Mouse (Mus musculus) monocyte, adult 59 days (primary cell): ENCODE data around the gene Chd9. TPM values are rescaled to one million over a fixed set of nuclear protein-coding genes. Genes with fewer than 3 reads are reported as not detected.

ENCODE experiments used
- total RNA-seq, 2 experiments: library from RNA; stranded (reverse); gene quantifications; one replicate each; pipeline ENCODE4 v1.2.4; 2023

Gene Chd9
- 100 to 1,000 TPM; 110 to 115 TPM for total RNA-seq

GRCm38 (mm10) chr8:90828181-90828986 is at the start of gene Chd9:
Gene Chd9 (plus strand): TSS chr8:90828352.

GRCm38 (mm10) chr8:90817293-90817692 is 10.9 kb upstream of the Chd9 start, which contains the start of gene Gm19935:
Gene Gm19935 (minus strand): TSS chr8:90817393.

GRCm38 (mm10) chr8:91069834-91070233 is 241.7 kb downstream of the Chd9 start, which contains the start of gene Rbl2:
Gene Rbl2 (plus strand): TSS chr8:91070057.

Other genes starting within 250 kb of the Chd9 start
- not detected for gene Gm19935, start 11.0 kb upstream of the Chd9 start, total RNA-seq
- gene Rbl2, start 241.7 kb downstream of the Chd9 start, total RNA-seq, result 10 to 100 TPM; 49.0 to 50.4 TPM